Mouse (Mus musculus) liver, embryonic 16.5 days (tissue): ENCODE results near the gene Aagab. TPM values are rescaled to one million over a fixed set of nuclear protein-coding genes. Genes with fewer than 3 reads are reported as not detected.

Source experiments
- ATAC-seq: fragments of 200-750 bp; cut with Nextera tagmentation; 2 replicates; pipeline ENCODE4 v1.8.0; 2017; ENCODE audit warnings: low read depth, mild to moderate bottlenecking, moderate number of reproducible peaks, moderate library complexity
- H3K27ac ChIP-seq: fragments of 300-500 bp; sonication (generic); 2 replicates; pipeline ENCODE4 v1.5.1; 2014; ENCODE audit warnings: mild to moderate bottlenecking, low read length
- H3K27me3 ChIP-seq: fragments of 300-500 bp; sonication (generic); 2 replicates; pipeline ENCODE4 v1.6.1; 2014; ENCODE audit warnings: low read depth, low read length, mixed read lengths; ENCODE audit not compliant: control insufficient read depth, insufficient read depth
- H3K36me3 ChIP-seq: fragments of 300-500 bp; sonication (generic); 2 replicates; pipeline ENCODE4 v1.6.1; 2014; ENCODE audit warnings: mild to moderate bottlenecking; ENCODE audit not compliant: control insufficient read depth, insufficient read depth
- H3K4me1 ChIP-seq: fragments of 300-500 bp; sonication (generic); 2 replicates; pipeline ENCODE4 v1.6.1; 2014; ENCODE audit warnings: low read depth, low read length, mixed read lengths; ENCODE audit not compliant: control insufficient read depth
- H3K4me2 ChIP-seq: fragments of 300-500 bp; sonication (generic); 2 replicates; pipeline ENCODE4 v1.6.1; 2014; ENCODE audit warnings: low read depth, low read length, mixed read lengths
- H3K4me3 ChIP-seq: fragments of 300-500 bp; sonication (generic); 2 replicates; pipeline ENCODE4 v1.5.1; 2014; ENCODE audit warnings: low read depth, mild to moderate bottlenecking, low read length
- H3K9ac ChIP-seq: fragments of 300-500 bp; sonication (generic); 2 replicates; pipeline ENCODE4 v1.6.1; 2014; ENCODE audit warnings: low read depth, low read length
- H3K9me3 ChIP-seq: fragments of 300-500 bp; sonication (generic); replicated peaks from 2 replicates; pipeline ENCODE4 v1.6.1; 2016; ENCODE audit warnings: low read length; ENCODE audit not compliant: control insufficient read depth
- WGBS: fragments of 180-500 bp; shearing (Covaris S2); extraction: QIAGEN DNeasy Blood & Tissue Kit; methylation state at CpG from one replicate; pipeline ENCODE4 v1.1.7; 2014; ENCODE audit not compliant: insufficient replicate concordance; 5-methylcytosine and 5-hydroxymethylcytosine counted together
- polyA plus RNA-seq: library from polyadenylated mRNA; unstranded; fragments of >200 nt; fragmentation: Nextera tagmentation; extraction: Ambion mirVana; gene quantifications from 2 replicates; pipeline ENCODE4 v1.2.1, GENCODE M21; 2015

Gene Aagab
- polyA plus RNA-seq, 1 experiment from 2014 or later: 14.2 TPM

DNA sequence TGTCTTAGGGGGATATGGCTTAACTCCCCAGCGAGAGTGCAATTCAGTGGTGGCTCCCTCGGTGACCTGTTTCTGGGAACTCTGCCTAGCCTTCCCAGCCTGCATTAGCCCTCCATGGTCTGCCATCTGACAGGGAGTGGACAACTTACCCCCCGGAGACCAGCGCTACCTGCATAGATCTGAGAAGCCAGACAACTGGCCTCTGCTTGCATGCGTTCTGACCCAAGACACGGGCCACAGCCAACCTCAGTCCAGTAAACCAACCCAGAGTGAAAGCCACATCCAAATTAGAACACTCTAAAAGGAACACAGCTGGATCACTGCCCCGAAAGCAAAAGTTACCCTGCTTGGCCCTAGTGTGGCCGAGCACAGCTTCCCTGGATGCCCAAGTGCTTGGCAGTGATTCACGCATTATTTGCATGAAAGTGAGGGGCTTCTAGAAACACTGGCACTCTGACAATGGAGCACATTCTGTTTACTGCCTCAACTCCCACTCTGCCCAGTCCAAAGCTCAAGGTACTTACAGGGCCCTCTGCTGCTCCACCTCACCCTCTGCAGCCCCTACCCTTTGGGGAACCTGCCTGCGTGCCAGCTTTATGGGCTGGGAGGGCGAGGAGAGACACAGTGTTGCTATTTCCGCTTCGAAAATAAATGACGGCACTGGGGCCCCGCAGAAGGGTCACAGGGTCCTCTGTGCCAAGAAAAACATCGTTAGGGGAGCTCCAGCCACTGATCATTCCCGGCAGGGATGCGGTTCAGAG lies 64.3 kb downstream of the Aagab start:
- WGBS: 81% methylated on average over 18 of the region's 18 CpGs
- Histone ChIP-seq H3K27me3 (no peaks in the 10 kb centered on the region), H3K4me3 (no peak overlapping the region), H3K27ac (no peak overlapping the region), H3K4me2 (no peak overlapping the region), H3K9me3 (no peaks in the 10 kb centered on the region), H3K4me1 (no peaks in the 10 kb centered on the region; the same call in 1 of the 2 replicates), H3K9ac (no peak overlapping the region), H3K36me3 (no peaks in the 10 kb centered on the region)
- no peak for ATAC-seq

- 78% methylated on average over 8 of the region's 8 CpGs for WGBS
These were observed 64.9 kb downstream of the Aagab start for GRCm38 (mm10) chr9:63667373-63667724.

DNA sequence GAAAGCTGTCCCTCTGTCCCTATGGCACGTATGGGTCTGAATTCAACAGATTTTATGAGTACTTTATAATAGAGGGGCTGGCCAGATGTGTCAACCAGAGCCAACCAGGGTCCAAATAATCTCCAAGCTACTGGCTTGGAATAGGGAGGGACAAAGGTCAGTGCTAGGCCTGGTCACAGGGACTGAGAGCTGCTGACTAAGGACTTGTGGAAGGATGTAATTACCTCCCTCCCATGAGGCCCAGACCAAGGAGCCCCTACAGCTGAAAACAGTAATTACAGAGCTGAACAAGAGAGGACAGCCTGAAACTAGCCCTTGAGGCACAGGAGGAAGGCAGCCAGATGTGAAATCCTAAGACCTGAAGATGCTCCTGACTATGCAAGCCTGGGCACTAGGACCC lies 66.2 kb downstream of the Aagab start:
- H3K9me3 ChIP-seq: no peaks in the 10 kb centered on the region
- H3K27me3 ChIP-seq: no peaks in the 10 kb centered on the region
- no peak overlapping the region for H3K4me3 ChIP-seq
- ATAC-seq: no peak
- H3K27ac ChIP-seq: no peak overlapping the region
- 66% methylated on average over 1 of the region's 1 CpGs for WGBS
- no peaks in the 10 kb centered on the region; the same call in none of the 2 replicates for H3K4me1 ChIP-seq
- H3K36me3 ChIP-seq: no peaks in the 10 kb centered on the region
- no peak overlapping the region for H3K4me2 ChIP-seq
- H3K9ac ChIP-seq: no peak overlapping the region

More at GRCm38 (mm10) chr9:63667373-63667724, 64.9 kb downstream of the Aagab start:
- H3K4me2 ChIP-seq: no peak overlapping the region
- H3K9me3 ChIP-seq: no peaks in the 10 kb centered on the region
- H3K27me3 ChIP-seq: no peaks in the 10 kb centered on the region
- no peaks in the 10 kb centered on the region; the same call in 1 of the 2 replicates for H3K4me1 ChIP-seq
- no peaks in the 10 kb centered on the region for H3K36me3 ChIP-seq
- ATAC-seq: no peak
- H3K4me3 ChIP-seq: no peak overlapping the region
- H3K9ac ChIP-seq: no peak overlapping the region
- no peak overlapping the region for H3K27ac ChIP-seq

- H3K27ac ChIP-seq: no peak overlapping the region
- H3K9me3 ChIP-seq: no peaks in the 10 kb centered on the region
- WGBS: 84% methylated on average over 7 of the region's 7 CpGs
- ATAC-seq: no peak
- H3K27me3 ChIP-seq: no peaks in the 10 kb centered on the region
- no peak overlapping the region for H3K4me2 ChIP-seq
- H3K4me3 ChIP-seq: no peak overlapping the region
- H3K36me3 ChIP-seq: no peaks in the 10 kb centered on the region
- H3K4me1 ChIP-seq: no peaks in the 10 kb centered on the region; the same call in none of the 2 replicates
- H3K9ac ChIP-seq: no peak overlapping the region
These were observed 67.4 kb downstream of the Aagab start for GRCm38 (mm10) chr9:63669816-63670215.

GRCm38 (mm10) chr9:63672797-63673493 lies 70.5 kb downstream of the Aagab start:
- Histone ChIP-seq H3K4me2 (no peak overlapping the region), H3K27me3 (no peaks in the 10 kb centered on the region), H3K9ac (no peak overlapping the region), H3K27ac (no peak overlapping the region), H3K9me3 (no peaks in the 10 kb centered on the region), H3K4me1 (no peaks in the 10 kb centered on the region; the same call in none of the 2 replicates), H3K4me3 (no peak overlapping the region), H3K36me3 (no peaks in the 10 kb centered on the region)
- no peak for ATAC-seq
- WGBS: 36% methylated on average over 8 of the region's 8 CpGs

DNA sequence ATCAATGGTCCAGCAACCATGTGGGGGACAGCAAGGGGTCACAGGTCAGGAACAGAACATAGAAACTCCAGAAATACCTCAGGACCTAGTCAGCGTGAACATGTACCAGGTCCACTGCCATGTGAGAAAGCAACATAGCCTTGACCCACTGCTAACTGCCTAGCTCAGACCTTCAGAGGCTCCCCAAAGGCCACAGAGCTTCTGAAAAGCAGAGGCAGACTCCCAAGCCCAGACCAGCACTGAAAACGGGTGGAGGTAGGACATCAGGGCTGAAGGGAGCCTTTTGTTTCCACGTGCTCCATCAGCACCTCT lies 71.0 kb downstream of the Aagab start:
- H3K9ac ChIP-seq: no peak overlapping the region
- no peaks in the 10 kb centered on the region; the same call in none of the 2 replicates for H3K4me1 ChIP-seq
- no peak overlapping the region for H3K4me2 ChIP-seq
- no peaks in the 10 kb centered on the region for H3K9me3 ChIP-seq
- H3K27ac ChIP-seq: no peak overlapping the region
- no peaks in the 10 kb centered on the region for H3K36me3 ChIP-seq
- WGBS: 46% methylated on average over 3 of the region's 3 CpGs
- no peak overlapping the region for H3K4me3 ChIP-seq
- no peak for ATAC-seq
- no peaks in the 10 kb centered on the region for H3K27me3 ChIP-seq

GRCm38 (mm10) chr9:63674613-63675012 lies 72.2 kb downstream of the Aagab start:
- Histone ChIP-seq H3K9ac (no peak overlapping the region), H3K4me2 (no peak overlapping the region), H3K9me3 (no peaks in the 10 kb centered on the region), H3K27ac (no peak overlapping the region), H3K4me1 (no peaks in the 10 kb centered on the region; the same call in none of the 2 replicates), H3K4me3 (no peak overlapping the region), H3K27me3 (no peaks in the 10 kb centered on the region), H3K36me3 (no peaks in the 10 kb centered on the region)
- WGBS: 59% methylated on average over 10 of the region's 10 CpGs
- ATAC-seq: no peak

DNA sequence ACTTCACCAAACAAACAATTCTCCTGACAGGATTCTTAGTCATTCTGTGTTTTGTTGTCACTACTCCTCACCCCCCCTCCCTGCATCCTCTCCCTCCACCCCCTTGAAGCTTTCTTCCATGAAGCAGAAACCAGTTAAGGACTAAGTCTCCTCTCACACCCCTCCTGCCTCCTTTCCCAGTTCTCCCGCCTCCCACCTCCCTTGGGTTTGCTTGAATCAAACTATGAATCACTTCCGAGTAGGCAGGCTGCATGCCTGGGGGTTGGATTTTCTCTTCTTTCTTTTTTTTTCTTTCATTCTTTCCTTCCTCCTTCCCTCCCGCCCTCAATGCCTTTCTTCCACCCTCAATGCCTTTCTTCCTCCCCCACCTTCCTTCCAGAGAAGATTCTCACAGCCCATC lies 75.2 kb downstream of the Aagab start:
- no peaks in the 10 kb centered on the region for H3K27me3 ChIP-seq
- no peak for ATAC-seq
- H3K4me3 ChIP-seq: no peak overlapping the region
- H3K4me1 ChIP-seq: peaks cover 5% of the 10 kb centered on the region
- no peaks in the 10 kb centered on the region for H3K9me3 ChIP-seq
- no peak overlapping the region for H3K4me2 ChIP-seq
- no peaks in the 10 kb centered on the region for H3K36me3 ChIP-seq
- WGBS: 44% methylated on average over 3 of the region's 3 CpGs
- peak overlapping the region; percentile 48; the same call in 1 of the 2 replicates for H3K27ac ChIP-seq
- no peak overlapping the region for H3K9ac ChIP-seq

DNA sequence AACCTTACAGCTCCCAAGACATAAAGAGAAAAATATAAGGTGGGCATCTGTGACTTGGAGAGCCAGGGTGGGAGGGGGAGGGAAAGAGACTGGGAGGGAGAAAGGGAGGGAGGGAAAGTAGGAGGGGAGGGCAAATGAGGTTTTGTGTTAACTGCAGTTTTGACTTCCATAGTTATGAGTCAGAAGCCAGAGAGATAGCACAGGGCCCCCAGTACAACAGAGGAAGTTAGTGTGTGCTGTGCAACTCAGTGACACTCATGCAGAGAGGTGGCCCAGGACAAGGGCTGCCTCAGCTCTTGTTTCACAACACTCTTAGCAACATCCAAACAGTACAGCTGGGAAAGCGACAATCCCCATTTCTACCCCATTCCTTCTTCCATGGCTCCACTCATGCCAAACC lies 75.6 kb downstream of the Aagab start:
- Histone ChIP-seq H3K27me3 (no peaks in the 10 kb centered on the region), H3K27ac (peak overlapping the region; percentile 48; the same call in 1 of the 2 replicates), H3K36me3 (no peaks in the 10 kb centered on the region), H3K9ac (no peak overlapping the region), H3K9me3 (no peaks in the 10 kb centered on the region), H3K4me2 (no peak overlapping the region), H3K4me3 (no peak overlapping the region), H3K4me1 (peaks cover 5% of the 10 kb centered on the region)
- ATAC-seq: peak; percentile 39; the same call in 1 of the 2 replicates
- WGBS: 41% methylated on average over 1 of the region's 1 CpGs
